Mouse (Mus musculus) midbrain, postnatal 0 days (tissue): ENCODE measurements around the gene Akap8. TPM values are rescaled to one million over a fixed set of nuclear protein-coding genes. Genes with fewer than 3 reads are reported as not detected.
A peak's percentile ranks its signal among the peaks of the same experiment; 100 is the strongest.

Source experiments
- ATAC-seq: fragments of 200-750 bp; cut with Nextera tagmentation; 2 replicates; pipeline ENCODE4 v1.8.0; 2017; ENCODE audit warnings: moderate number of reproducible peaks, mild to moderate bottlenecking, moderate TSS enrichment, moderate library complexity; ENCODE audit not compliant: low FRiP score
- DNase-seq: peaks from one replicate; pipeline ENCODE4 v3.0.0-alpha.2; 2015; ENCODE audit warnings: low spot score
- H3K27ac ChIP-seq: fragments of 300-500 bp; sonication (generic); 2 replicates; pipeline ENCODE4 v1.5.1; 2014; ENCODE audit warnings: low read depth, mild to moderate bottlenecking, low read length, mixed read lengths
- H3K27me3 ChIP-seq: fragments of 300-500 bp; sonication (generic); 2 replicates; pipeline ENCODE4 v1.6.1; 2014; ENCODE audit warnings: low read length, control low read depth, mixed read lengths; ENCODE audit not compliant: insufficient read depth
- H3K36me3 ChIP-seq: fragments of 300-500 bp; sonication (generic); 2 replicates; pipeline ENCODE4 v1.6.1; 2014; ENCODE audit warnings: low read length, control low read depth, mixed read lengths; ENCODE audit not compliant: insufficient read depth
- H3K4me1 ChIP-seq: fragments of 300-500 bp; sonication (generic); 2 replicates; pipeline ENCODE4 v1.6.1; 2014; ENCODE audit warnings: mild to moderate bottlenecking, control low read depth, antibody characterized with exemption, low read length, mixed read lengths; ENCODE audit not compliant: insufficient read depth
- H3K4me2 ChIP-seq: fragments of 300-500 bp; sonication (generic); 2 replicates; pipeline ENCODE4 v1.6.1; 2014; ENCODE audit warnings: low read depth, mild to moderate bottlenecking, low read length, mixed read lengths; ENCODE audit not compliant: poor library complexity, severe bottlenecking
- H3K4me3 ChIP-seq: fragments of 300-500 bp; sonication (generic); 2 replicates; pipeline ENCODE4 v1.5.1; 2014; ENCODE audit warnings: low read depth, mild to moderate bottlenecking, low read length, moderate library complexity
- H3K9ac ChIP-seq: fragments of 300-500 bp; sonication (generic); replicated peaks from 2 replicates; pipeline ENCODE4 v1.6.1; 2014; ENCODE audit warnings: mild to moderate bottlenecking, low read length, moderate library complexity, mixed read lengths; ENCODE audit not compliant: poor library complexity, severe bottlenecking
- H3K9me3 ChIP-seq: fragments of 300-500 bp; sonication (generic); 2 replicates; pipeline ENCODE4 v1.6.1; 2016; ENCODE audit warnings: low read length, control low read depth
- CTCF ChIP-seq: IDR thresholded peaks from 2 replicates; pipeline ENCODE4 v1.5.1; 2016; ENCODE audit warnings: antibody characterized with exemption, mild to moderate bottlenecking
- WGBS: fragments of 180-500 bp; shearing (Covaris S2); extraction: QIAGEN DNeasy Blood & Tissue Kit; methylation state at CpG from one replicate; pipeline ENCODE4 v1.1.7; 2014; 5-methylcytosine and 5-hydroxymethylcytosine counted together
- polyA plus RNA-seq: library from polyadenylated mRNA; unstranded; fragments of >200 nt; fragmentation: Nextera tagmentation; extraction: Ambion mirVana; gene quantifications from 2 replicates; pipeline ENCODE4 v1.2.1, GENCODE M21; 2015
- total RNA-seq: library from RNA; depleted of rRNA; stranded (reverse); fragments of >200 nt; gene quantifications from 2 replicates; pipeline ENCODE4 v1.2.3, GENCODE M21; 2014

Gene Akap8
- total and polyA plus RNA-seq, 2 experiments from 2014 or later, result 81.1 to 131 TPM

DNA sequence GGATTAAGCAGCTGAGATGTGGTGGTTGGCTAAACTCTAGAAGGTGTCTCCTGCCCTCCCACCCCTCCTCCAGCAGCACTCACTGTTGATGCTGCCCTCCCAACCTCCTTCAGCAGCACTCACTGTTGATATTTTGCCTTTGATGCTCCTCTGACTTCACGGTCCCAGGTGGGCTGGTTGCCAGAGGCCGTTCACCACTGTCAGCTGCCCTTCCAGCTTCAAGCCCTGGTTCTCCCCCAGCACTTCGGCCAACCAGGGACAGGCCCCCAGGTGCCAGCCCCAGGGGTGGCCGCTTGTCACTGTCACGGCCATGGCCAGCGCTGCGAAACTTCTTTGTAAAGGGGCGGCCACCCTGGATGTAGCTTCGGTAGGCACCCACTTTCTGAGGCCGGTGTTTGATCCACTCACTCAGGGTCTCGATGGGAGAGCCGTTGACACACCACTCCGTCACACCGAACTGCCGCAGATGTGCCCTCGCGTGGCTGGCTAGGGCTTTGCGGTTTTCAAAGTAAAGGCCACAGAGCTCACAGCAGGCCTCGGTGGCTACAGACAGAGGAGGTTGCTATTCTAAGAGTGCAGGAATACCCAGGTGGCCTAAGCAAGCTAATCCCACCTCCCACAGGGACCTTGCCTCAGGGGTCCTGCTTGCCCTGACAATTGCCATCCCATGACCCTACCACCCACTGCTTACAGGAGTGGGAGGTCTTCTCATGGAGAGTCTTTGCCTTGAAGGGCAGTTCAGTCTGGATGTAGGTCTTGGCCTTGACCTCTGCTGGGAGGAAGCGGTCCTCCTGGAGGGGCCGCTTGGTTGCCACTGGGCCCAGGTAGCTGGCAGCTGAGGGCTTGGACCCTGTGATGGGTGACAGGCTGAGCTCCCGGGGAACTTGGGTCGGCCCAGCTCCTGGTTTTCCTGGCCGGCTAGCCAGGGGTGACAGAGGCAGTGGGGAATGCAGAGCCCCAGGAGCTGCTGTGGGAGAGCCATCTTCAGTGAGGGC lies 36.0 kb upstream of the Akap8 start:
- H3K9ac ChIP-seq, result no peak overlapping the region
- H3K4me3 ChIP-seq, result no peak overlapping the region
- no peak overlapping the region for H3K27ac ChIP-seq
- DNase-seq (no peak), ATAC-seq (no peak)
- 80% methylated on average over 24 of the region's 24 CpGs for WGBS
- no peak overlapping the region for H3K4me2 ChIP-seq
- TF ChIP-seq CTCF, result no peak
- H3K4me1 ChIP-seq, result no peaks in the 10 kb centered on the region
- H3K9me3 ChIP-seq, result no peaks in the 10 kb centered on the region
- H3K27me3 ChIP-seq, result no peaks in the 10 kb centered on the region
- peaks cover 80% of the 10 kb centered on the region for H3K36me3 ChIP-seq

DNA sequence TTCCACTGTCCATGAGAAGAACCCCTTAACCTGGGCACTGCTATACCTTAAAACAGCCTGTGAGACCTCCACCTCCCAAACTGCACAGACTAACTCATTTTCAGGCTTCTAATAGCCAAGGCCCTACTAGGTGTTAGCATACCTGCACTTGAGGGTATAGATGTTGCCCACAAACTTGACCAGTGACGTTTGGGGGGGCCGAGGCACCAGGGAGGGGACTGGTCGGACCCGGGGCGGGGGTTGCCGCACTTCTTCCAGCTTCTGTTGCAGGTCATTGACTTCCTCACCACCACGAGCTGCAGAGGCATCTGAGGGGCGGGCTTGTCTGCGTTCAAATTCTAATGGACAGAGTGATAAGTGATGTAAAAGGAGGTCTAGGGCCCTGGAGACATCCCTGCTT lies 35.2 kb upstream of the Akap8 start:
- H3K9ac ChIP-seq, result no peak overlapping the region
- H3K9me3 ChIP-seq, result no peaks in the 10 kb centered on the region
- TF ChIP-seq CTCF, result no peak
- no peaks in the 10 kb centered on the region for H3K4me1 ChIP-seq
- no peak overlapping the region for H3K27ac ChIP-seq
- DNase-seq (no peak), ATAC-seq (no peak)
- no peak overlapping the region for H3K4me3 ChIP-seq
- H3K36me3 ChIP-seq, result peaks cover 74% of the 10 kb centered on the region
- H3K27me3 ChIP-seq, result no peaks in the 10 kb centered on the region
- H3K4me2 ChIP-seq, result no peak overlapping the region
- WGBS, result 81% methylated on average over 9 of the region's 9 CpGs

DNA sequence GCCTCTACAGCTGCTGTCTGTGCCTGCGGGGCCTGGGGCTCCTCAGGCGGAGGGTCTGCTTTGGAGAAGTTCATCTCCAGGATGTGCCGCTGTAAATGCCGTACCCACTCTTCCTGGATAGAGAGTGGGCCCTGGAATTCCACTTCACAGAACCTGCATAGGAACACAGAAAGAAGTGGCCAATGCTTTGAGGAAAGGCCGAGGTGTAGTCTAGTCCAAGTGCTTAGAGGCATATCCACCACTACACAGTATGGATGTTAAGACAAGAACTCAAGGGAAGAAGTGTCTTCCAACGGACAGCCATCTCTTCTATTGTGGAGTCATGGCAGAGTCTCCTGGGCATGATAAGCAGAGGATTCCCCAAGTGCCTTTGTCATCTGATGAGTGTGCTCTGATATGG lies 34.0 kb upstream of the Akap8 start:
- no peak overlapping the region for H3K4me2 ChIP-seq
- no peaks in the 10 kb centered on the region for H3K4me1 ChIP-seq
- no peaks in the 10 kb centered on the region for H3K9me3 ChIP-seq
- H3K36me3 ChIP-seq, result peaks cover 65% of the 10 kb centered on the region
- no peak for DNase-seq
- no peak for ATAC-seq
- H3K9ac ChIP-seq, result no peak overlapping the region
- H3K27ac ChIP-seq, result no peak overlapping the region
- no peak for TF ChIP-seq CTCF
- H3K27me3 ChIP-seq, result no peaks in the 10 kb centered on the region
- 92% methylated on average over 6 of the region's 6 CpGs for WGBS
- no peak overlapping the region for H3K4me3 ChIP-seq

- Histone ChIP-seq H3K9me3 (no peaks in the 10 kb centered on the region), H3K36me3 (peaks cover 57% of the 10 kb centered on the region), H3K4me2 (no peak overlapping the region), H3K27me3 (no peaks in the 10 kb centered on the region), H3K4me3 (no peak overlapping the region), H3K9ac (no peak overlapping the region), H3K27ac (no peak overlapping the region), H3K4me1 (no peaks in the 10 kb centered on the region)
- 36% methylated on average over 5 of the region's 5 CpGs for WGBS
- no peak for ATAC-seq
- TF ChIP-seq CTCF, result no peak
- DNase-seq, result peak; percentile 26
Observed at GRCm38 (mm10) chr17:32354211-32354610, 33.2 kb upstream of the Akap8 start.

DNA sequence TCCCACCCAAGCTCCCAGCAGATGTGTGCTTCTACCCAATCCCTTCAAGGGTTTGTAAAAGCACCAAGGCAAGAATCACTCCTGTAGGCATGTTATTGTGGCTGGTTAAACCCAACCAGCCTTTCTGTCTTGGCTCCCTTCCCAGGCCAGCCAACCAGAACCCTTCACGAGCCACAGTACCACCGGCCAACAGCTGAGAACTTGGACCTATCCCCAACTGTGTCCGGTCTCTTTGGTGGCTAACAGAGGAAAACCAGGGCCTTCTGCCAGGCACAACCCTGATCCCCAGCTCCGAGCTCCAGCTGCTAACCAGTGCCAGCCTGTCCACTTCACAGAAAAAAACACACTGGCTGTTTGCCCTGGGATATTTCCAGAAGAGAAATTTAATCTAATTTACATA lies 32.7 kb upstream of the Akap8 start:
- Histone ChIP-seq H3K27me3 (no peaks in the 10 kb centered on the region), H3K4me3 (no peak overlapping the region), H3K36me3 (peaks cover 52% of the 10 kb centered on the region), H3K9ac (0 out of 2 replicates have a peak overlapping the region, but pooled peaks have one; percentile 33), H3K4me1 (peaks cover 5% of the 10 kb centered on the region; the same call in 1 of the 2 replicates), H3K9me3 (no peaks in the 10 kb centered on the region), H3K27ac (no peak overlapping the region), H3K4me2 (no peak overlapping the region)
- 44% methylated on average over 4 of the region's 4 CpGs for WGBS
- no peak for TF ChIP-seq CTCF
- ATAC-seq (no peak), DNase-seq (peak; percentile 94)

DNA sequence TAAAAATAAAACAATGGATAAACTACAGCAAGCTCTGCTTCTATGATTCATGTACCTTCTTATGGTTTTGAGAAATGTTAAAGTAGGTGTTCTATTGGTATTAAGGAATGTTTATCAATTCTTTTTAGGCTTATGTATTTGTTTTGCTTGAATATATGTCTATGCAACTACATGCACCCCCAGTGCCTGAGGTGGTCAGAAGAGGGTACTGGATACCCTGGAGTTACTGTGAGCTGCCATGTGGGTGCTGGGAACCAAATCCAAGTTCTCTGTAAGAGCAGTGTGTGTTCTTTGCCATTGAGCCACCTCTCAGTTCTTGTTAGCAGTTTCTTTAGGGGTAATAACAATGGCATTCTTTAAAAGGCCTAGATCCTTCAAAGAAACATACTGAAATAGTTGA lies 30.7 kb upstream of the Akap8 start:
- H3K4me3 ChIP-seq, result no peak overlapping the region
- no peaks in the 10 kb centered on the region for H3K9me3 ChIP-seq
- ATAC-seq (no peak), DNase-seq (no peak)
- H3K36me3 ChIP-seq, result peaks cover 32% of the 10 kb centered on the region
- TF ChIP-seq CTCF, result no peak
- H3K27ac ChIP-seq, result no peak overlapping the region
- no peak overlapping the region for H3K9ac ChIP-seq
- no peak overlapping the region for H3K4me2 ChIP-seq
- no peaks in the 10 kb centered on the region for H3K27me3 ChIP-seq
- H3K4me1 ChIP-seq, result peaks cover 8% of the 10 kb centered on the region; the same call in 1 of the 2 replicates
